Comparison of ENCODE assay signal across 9 mouse cellular contexts in the genomic region with DNA sequence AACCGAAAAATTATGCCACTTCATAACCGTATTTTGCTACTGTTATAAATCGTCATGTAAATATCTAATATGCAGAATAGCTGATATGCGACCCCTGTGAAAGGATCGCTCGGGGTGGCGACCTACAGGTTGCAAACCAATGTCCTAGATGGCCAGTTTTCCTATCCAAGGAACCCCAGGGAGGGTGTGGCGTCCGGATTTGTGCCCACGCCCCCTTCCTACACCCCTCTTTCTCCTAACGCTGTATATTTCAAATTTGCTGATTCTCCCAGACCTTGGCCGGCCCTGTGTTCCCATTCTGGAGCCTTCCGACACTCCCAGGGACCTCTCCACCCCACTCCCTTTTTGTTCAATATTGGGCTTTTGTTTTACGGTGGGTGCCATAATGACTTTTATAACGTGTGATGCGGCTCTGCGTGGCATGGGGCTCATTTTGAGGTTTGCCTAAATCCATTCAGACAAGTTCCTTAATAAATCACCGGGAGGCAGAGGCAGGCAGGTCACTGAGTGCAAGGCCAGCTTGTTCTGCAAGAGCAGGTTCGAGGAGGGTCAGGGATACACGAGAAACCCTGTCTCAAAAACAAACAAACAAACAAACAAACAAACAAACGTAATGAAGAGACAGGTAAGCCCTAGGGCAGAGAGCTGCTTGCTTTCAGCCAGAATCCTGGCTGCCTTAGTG. TPM values are rescaled to one million over a fixed set of nuclear protein-coding genes. Genes with fewer than 3 reads are reported as not detected.
DNase-seq lines count a peak whose midpoint lies in the region; ATAC-seq and TF ChIP-seq lines count a peak whose summit lies in the region.
"Had no signal": no experiment of that assay in that cellular context is flagged by ENCODE, and none has a peak within 500 bp of the region (broad histone marks: within the 10 kb centered on the region; RNA-seq: fewer than 3 reads in every experiment).

No protein-coding gene starts in this region.

- no peaks in the 10 kb centered on the region; the same call in 1 of the 2 replicates for H3K36me3 ChIP-seq in embryonic facial prominence, embryonic 15.5 days
- H3K36me3 ChIP-seq in kidney, embryonic 15.5 days: 0 out of 2 replicates have a peak, but pooled peaks cover under 1% of the 10 kb centered on the region
- H3K36me3 ChIP-seq in neural tube, embryonic 13.5 days: no peaks in the 10 kb centered on the region

- H3K9ac ChIP-seq in embryonic facial prominence, embryonic 15.5 days: peak overlapping the region; percentile 69
- H3K9ac ChIP-seq in kidney, embryonic 15.5 days: peak overlapping the region; percentile 73
- peak overlapping the region; percentile 77 for H3K9ac ChIP-seq in neural tube, embryonic 13.5 days

- no peak for TF ChIP-seq CTCF in lung, adult 2 months (IDR thresholded peaks at IDR 0.05; ENCODE audit: insufficient read depth, low read length)

- no peaks in the 10 kb centered on the region for H3K9me3 ChIP-seq in embryonic facial prominence, embryonic 15.5 days (replicated peaks)
- H3K9me3 ChIP-seq in kidney, embryonic 15.5 days (replicated peaks): no peaks in the 10 kb centered on the region
- H3K9me3 ChIP-seq in neural tube, embryonic 13.5 days: no peaks in the 10 kb centered on the region

- no peak for DNase-seq in lung, adult 2 months
- DNase-seq in lung, postnatal 4 days: no peak
- DNase-seq in retina, postnatal 1 day: no peak
- no peak for DNase-seq in thymus, postnatal 10 days (ENCODE audit: low spot score in 2 of 2)
- DNase-seq in gastrocnemius, postnatal 36 days: no peak

- H3K27me3 ChIP-seq in embryonic facial prominence, embryonic 15.5 days: no peaks in the 10 kb centered on the region
- H3K27me3 ChIP-seq in kidney, embryonic 15.5 days: no peaks in the 10 kb centered on the region
- H3K27me3 ChIP-seq in neural tube, embryonic 13.5 days: no peaks in the 10 kb centered on the region

- no peak for ATAC-seq in embryonic facial prominence, embryonic 15.5 days (ENCODE audit: insufficient number of reproducible peaks, low FRiP score, low TSS enrichment, low read depth)
- no peak for ATAC-seq in kidney, embryonic 15.5 days (replicated peaks; ENCODE audit: low FRiP score)
- no peak for ATAC-seq in neural tube, embryonic 13.5 days (ENCODE audit: low read depth)

- peak overlapping the region; percentile 89 for H3K4me3 ChIP-seq in lung, adult 2 months (replicated peaks; ENCODE audit: extremely low read depth, low read depth, low read length)
- H3K4me3 ChIP-seq in embryonic facial prominence, embryonic 15.5 days (replicated peaks): peak overlapping the region; percentile 76
- H3K4me3 ChIP-seq in kidney, embryonic 15.5 days (replicated peaks): peak overlapping the region; percentile 84
- H3K4me3 ChIP-seq in neural tube, embryonic 13.5 days: peak overlapping the region; percentile 62

- peaks cover 4% of the 10 kb centered on the region; the same call in 1 of the 2 replicates for H3K4me1 ChIP-seq in lung, adult 2 months (ENCODE audit: control insufficient read depth, insufficient read depth, low read length)
- H3K4me1 ChIP-seq in embryonic facial prominence, embryonic 15.5 days: peaks cover 24% of the 10 kb centered on the region
- H3K4me1 ChIP-seq in kidney, embryonic 15.5 days: peaks cover 33% of the 10 kb centered on the region
- H3K4me1 ChIP-seq in neural tube, embryonic 13.5 days (replicated peaks): peaks cover 27% of the 10 kb centered on the region

- intact Hi-C loops in gastrocnemius, postnatal 36 days (cut with DNase I): no loop called here

- H3K27ac ChIP-seq in embryonic facial prominence, embryonic 15.5 days (replicated peaks): 0 out of 2 replicates have a peak overlapping the region, but pooled peaks have one; percentile 91
- peak overlapping the region; percentile 91 for H3K27ac ChIP-seq in kidney, embryonic 15.5 days
- H3K27ac ChIP-seq in neural tube, embryonic 13.5 days (replicated peaks): peak overlapping the region; percentile 88; the same call in 1 of the 2 replicates

- peak overlapping the region; percentile 84 for H3K4me2 ChIP-seq in embryonic facial prominence, embryonic 15.5 days (replicated peaks)
- peak overlapping the region; percentile 77 for H3K4me2 ChIP-seq in kidney, embryonic 15.5 days
- H3K4me2 ChIP-seq in neural tube, embryonic 13.5 days: peak overlapping the region; percentile 70

- TF ChIP-seq POLR2A in lung, adult 2 months (IDR thresholded peaks at IDR 0.05; ENCODE audit: borderline replicate concordance, extremely low read depth, low read depth, low read length): no peak

- WGBS in lung, adult 2 months: 18% methylated on average over 21 of the region's 21 CpGs
- WGBS in embryonic facial prominence, embryonic 15.5 days: 24% methylated on average over 21 of the region's 21 CpGs
- WGBS in kidney, embryonic 15.5 days: 13% methylated on average over 21 of the region's 21 CpGs
- 16% methylated on average over 21 of the region's 21 CpGs for WGBS in neural tube, embryonic 13.5 days

RNA-seq across cellular contexts. Expression of a gene that starts 0.9 kb away (rescaled TPM):
- polyA plus RNA-seq in lung, adult 2 months (2012; rRNA removed): 42.9 and 44.5 TPM in 2 replicates
- polyA plus RNA-seq in embryonic facial prominence, embryonic 15.5 days (2015; fragmentation: Nextera tagmentation; extraction: Ambion mirVana): 37.1 and 37.7 TPM in 2 replicates
- polyA plus RNA-seq in kidney, embryonic 15.5 days (2015; fragmentation: Nextera tagmentation; extraction: Ambion mirVana): 80.5 and 85.0 TPM in 2 replicates
- 23.6 and 24.5 TPM in 2 replicates for polyA plus RNA-seq in neural tube, embryonic 13.5 days (2015; fragmentation: Nextera tagmentation; extraction: Ambion mirVana)
- total RNA-seq in gastrocnemius, postnatal 36 days (2021): 10 to 100 TPM; 63.9 to 75.8 TPM

RNA-seq across cellular contexts. Expression of a gene that starts 20.6 kb away (rescaled TPM):
- 0.02 TPM in 1 of 2 replicates, not detected in the other for polyA plus RNA-seq in lung, adult 2 months (2012; rRNA removed)
- polyA plus RNA-seq in embryonic facial prominence, embryonic 15.5 days (2015; fragmentation: Nextera tagmentation; extraction: Ambion mirVana): not detected in 2 replicates
- not detected in 2 replicates for polyA plus RNA-seq in kidney, embryonic 15.5 days (2015; fragmentation: Nextera tagmentation; extraction: Ambion mirVana)
- not detected in 2 replicates for polyA plus RNA-seq in neural tube, embryonic 13.5 days (2015; fragmentation: Nextera tagmentation; extraction: Ambion mirVana)
- total RNA-seq in gastrocnemius, postnatal 36 days (2021): not detected
- polyA plus RNA-seq: large intestine, adult 2 months had no signal

RNA-seq across cellular contexts. Expression of a gene that starts 29.8 kb away (rescaled TPM):
- 0.05 and 0.09 TPM in 2 replicates for polyA plus RNA-seq in lung, adult 2 months (2012; rRNA removed)
- 0.07 TPM in 1 of 2 replicates, not detected in the other for polyA plus RNA-seq in embryonic facial prominence, embryonic 15.5 days (2015; fragmentation: Nextera tagmentation; extraction: Ambion mirVana)
- not detected in 2 replicates for polyA plus RNA-seq in kidney, embryonic 15.5 days (2015; fragmentation: Nextera tagmentation; extraction: Ambion mirVana)
- polyA plus RNA-seq in neural tube, embryonic 13.5 days (2015; fragmentation: Nextera tagmentation; extraction: Ambion mirVana): not detected in 2 replicates
- total RNA-seq in gastrocnemius, postnatal 36 days (2021): not detected
- polyA plus RNA-seq: large intestine, adult 2 months had no signal
